Mouse (Mus musculus) MEL (cell line): Measurements from ENCODE around the gene Gm10643. TPM values are rescaled to one million over a fixed set of nuclear protein-coding genes. Genes with fewer than 3 reads are reported as not detected.

Experiments used
- DNase-seq: peaks from one replicate; pipeline ENCODE4 v3.0.0; 2011; ENCODE audit warnings: low read depth, low spot score
- H3K27ac ChIP-seq: 2 replicates; pipeline ENCODE4 v1.5.1; 2012; ENCODE audit warnings: low read depth, mild to moderate bottlenecking, control low read depth, low read length, moderate library complexity; ENCODE audit not compliant: control insufficient read depth
- H3K27me3 ChIP-seq, 2 experiments: fragments of 150-350 bp in 1 of 2; sonication (generic) in 1 of 2; 2 replicates each; pipeline ENCODE4 v1.6.1; 2012; ENCODE audit warnings: low read length in 2 of 2, mild to moderate bottlenecking in 2 of 2, improper control_type of control experiment in 1 of 2, moderate library complexity in 1 of 2; ENCODE audit not compliant: insufficient read depth in 2 of 2, control insufficient read depth in 1 of 2
- H3K36me3 ChIP-seq, 2 experiments: 2 replicates each; pipeline ENCODE4 v1.6.1; 2012 to 2014; ENCODE audit warnings: low read length in 2 of 2, improper control_type of control experiment in 1 of 2, inconsistent platforms in 1 of 2, mild to moderate bottlenecking in 1 of 2; ENCODE audit not compliant: insufficient read depth in 2 of 2, control insufficient read depth in 1 of 2
- H3K4me1 ChIP-seq, 2 experiments: fragments of 150-350 bp in 1 of 2; sonication (generic) in 1 of 2; 2 replicates each; pipeline ENCODE4 v1.6.1; 2012; ENCODE audit warnings: low read length in 2 of 2, improper control_type of control experiment in 1 of 2, mild to moderate bottlenecking in 1 of 2; ENCODE audit not compliant: insufficient read depth in 2 of 2, control insufficient read depth in 1 of 2
- H3K4me3 ChIP-seq, 2 experiments: fragments of 150-350 bp in 1 of 2; sonication (generic) in 1 of 2; 2 replicates each; pipeline ENCODE4 v1.5.1; 2012; ENCODE audit warnings: low read depth in 2 of 2, low read length in 2 of 2, mild to moderate bottlenecking in 2 of 2, moderate library complexity in 2 of 2, control low read depth in 1 of 2, improper control_type of control experiment in 1 of 2; ENCODE audit not compliant: control insufficient read depth in 1 of 2, insufficient read depth in 1 of 2
- H3K79me2 ChIP-seq: 2 replicates; pipeline ENCODE4 v1.6.1; 2012; ENCODE audit warnings: mild to moderate bottlenecking, low read length, moderate library complexity; ENCODE audit not compliant: control insufficient read depth, poor library complexity, insufficient read depth
- H3K9ac ChIP-seq: 2 replicates; pipeline ENCODE4 v1.6.1; 2012; ENCODE audit warnings: low read depth, mild to moderate bottlenecking, control low read depth, low read length, moderate library complexity; ENCODE audit not compliant: control insufficient read depth, poor library complexity, severe bottlenecking
- H3K9me3 ChIP-seq: fragments of 150-350 bp; sonication (generic); replicated peaks from 2 replicates; pipeline ENCODE4 v1.6.1; 2012; ENCODE audit warnings: mild to moderate bottlenecking, low read length, improper control_type of control experiment, moderate library complexity; ENCODE audit not compliant: insufficient read depth
- CHD1 ChIP-seq: IDR thresholded peaks from 2 replicates; pipeline ENCODE4 v1.6.1; 2012; ENCODE audit warnings: low read depth, mild to moderate bottlenecking, inconsistent platforms, low read length, improper control_type of control experiment
- CHD2 ChIP-seq: IDR thresholded peaks from 2 replicates; pipeline ENCODE4 v1.6.1; 2011; ENCODE audit warnings: low read length, improper control_type of control experiment
- CTCF ChIP-seq, 3 experiments: IDR thresholded peaks in 2 of 3; conservative IDR thresholded peaks in 1 of 3; 2 replicates each; pipeline ENCODE4 v1.5.1; 2011 to 2012; ENCODE audit warnings: low read length in 3 of 3, low read depth in 2 of 3, mild to moderate bottlenecking in 2 of 3, improper control_type of control experiment in 1 of 3, inconsistent platforms in 1 of 3, mixed read lengths in 1 of 3, moderate library complexity in 1 of 3; ENCODE audit not compliant: control insufficient read depth in 1 of 3, insufficient read depth in 1 of 3, poor library complexity in 1 of 3, severe bottlenecking in 1 of 3
- ELF1 ChIP-seq: IDR thresholded peaks from 2 replicates; pipeline ENCODE4 v1.6.1; 2014; ENCODE audit warnings: low read depth, mild to moderate bottlenecking, inconsistent platforms, low read length, improper control_type of control experiment, moderate library complexity
- GATA1 ChIP-seq: IDR thresholded peaks from 2 replicates; pipeline ENCODE4 v1.6.1; 2011; ENCODE audit warnings: low read depth, low read length, improper control_type of control experiment
- HCFC1 ChIP-seq: IDR thresholded peaks from 2 replicates; pipeline ENCODE4 v1.6.1; 2012; ENCODE audit warnings: low read depth, mild to moderate bottlenecking, inconsistent platforms, low read length, improper control_type of control experiment, moderate library complexity
- JUND ChIP-seq: IDR thresholded peaks from 2 replicates; pipeline ENCODE4 v1.6.1; 2011; ENCODE audit warnings: low read depth, mild to moderate bottlenecking, improper control_type of control experiment, low read length
- KAT2A ChIP-seq: conservative IDR thresholded peaks from 2 replicates; pipeline ENCODE4 v1.6.1; 2012; ENCODE audit warnings: low read depth, low read length, improper control_type of control experiment, inconsistent platforms
- MAFK ChIP-seq: IDR thresholded peaks from 2 replicates; pipeline ENCODE4 v1.6.1; 2011; ENCODE audit warnings: low read depth, mild to moderate bottlenecking, low read length, improper control_type of control experiment, borderline replicate concordance
- MAX ChIP-seq: IDR thresholded peaks from 2 replicates; pipeline ENCODE4 v1.6.1; 2011; ENCODE audit warnings: low read length, improper control_type of control experiment
- MYB ChIP-seq: IDR thresholded peaks from 2 replicates; pipeline ENCODE4 v1.6.1; 2011; ENCODE audit warnings: mild to moderate bottlenecking, low read depth, low read length, improper control_type of control experiment
- MYC ChIP-seq: IDR thresholded peaks from 2 replicates; pipeline ENCODE4 v1.6.1; 2011; ENCODE audit warnings: low read depth, mild to moderate bottlenecking, low read length, improper control_type of control experiment, moderate library complexity
- NELFE ChIP-seq: IDR thresholded peaks from 2 replicates; pipeline ENCODE4 v1.6.1; 2011; ENCODE audit warnings: low read depth, low read length, improper control_type of control experiment
- NRF1 ChIP-seq: IDR thresholded peaks from 2 replicates; pipeline ENCODE4 v1.6.1; 2014; ENCODE audit warnings: low read depth, mild to moderate bottlenecking, inconsistent platforms, low read length, improper control_type of control experiment, moderate library complexity; ENCODE audit not compliant: poor library complexity, insufficient read depth, severe bottlenecking
- POLR2AphosphoS2 ChIP-seq: IDR thresholded peaks from 2 replicates; pipeline ENCODE4 v1.6.1; 2011; ENCODE audit warnings: low read length, improper control_type of control experiment
- RAD21 ChIP-seq: IDR thresholded peaks from 2 replicates; pipeline ENCODE4 v1.6.1; 2011; ENCODE audit warnings: mild to moderate bottlenecking, low read depth, low read length, improper control_type of control experiment
- TCF12 ChIP-seq: IDR thresholded peaks from 2 replicates; pipeline ENCODE4 v1.6.1; 2014; ENCODE audit warnings: low read depth, mild to moderate bottlenecking, inconsistent platforms, low read length, improper control_type of control experiment, moderate library complexity
- UBTF ChIP-seq: IDR thresholded peaks from 2 replicates; pipeline ENCODE4 v1.6.1; 2012; ENCODE audit warnings: low read depth, mild to moderate bottlenecking, inconsistent platforms, low read length, improper control_type of control experiment, moderate library complexity, borderline replicate concordance; ENCODE audit not compliant: insufficient read depth
- USF1 ChIP-seq: IDR thresholded peaks from 2 replicates; pipeline ENCODE4 v1.6.1; 2014; ENCODE audit warnings: low read depth, mild to moderate bottlenecking, inconsistent platforms, low read length, improper control_type of control experiment, moderate library complexity
- USF2 ChIP-seq, 2 experiments: IDR thresholded peaks; 2 replicates each; pipeline ENCODE4 v1.6.1; 2011 to 2012; ENCODE audit warnings: improper control_type of control experiment in 2 of 2, low read length in 2 of 2, borderline replicate concordance in 1 of 2, inconsistent platforms in 1 of 2, low read depth in 1 of 2, mild to moderate bottlenecking in 1 of 2; ENCODE audit not compliant: insufficient read depth in 1 of 2
- ZC3H11A ChIP-seq: IDR thresholded peaks from 2 replicates; pipeline ENCODE4 v1.6.1; 2012; ENCODE audit warnings: low read depth, mild to moderate bottlenecking, inconsistent platforms, low read length, improper control_type of control experiment
- polyA plus RNA-seq, 2 experiments: library from polyadenylated mRNA; stranded (reverse) in 1 of 2; unstranded in 1 of 2; fragments of >175 nt in 1 of 2; fragments of >200 nt in 1 of 2; gene quantifications; 2 replicates each; pipeline versions ENCODE4 v1.2.1 to v1.2.4; 2012; ENCODE audit warnings: low replicate concordance in 2 of 2, low read depth in 1 of 2; ENCODE audit not compliant: insufficient read length in 2 of 2, insufficient read depth in 1 of 2, missing spikeins in 1 of 2
- total RNA-seq: library from RNA; depleted of rRNA; stranded (reverse); fragments of 300-350 nt; gene quantifications from 2 replicates; pipeline ENCODE4 v1.2.3, GENCODE M21; 2012

The Gm10643 gene
- total and polyA plus RNA-seq, 3 experiments: 0.23 to 0.28 TPM; not detected in 1

DNA sequence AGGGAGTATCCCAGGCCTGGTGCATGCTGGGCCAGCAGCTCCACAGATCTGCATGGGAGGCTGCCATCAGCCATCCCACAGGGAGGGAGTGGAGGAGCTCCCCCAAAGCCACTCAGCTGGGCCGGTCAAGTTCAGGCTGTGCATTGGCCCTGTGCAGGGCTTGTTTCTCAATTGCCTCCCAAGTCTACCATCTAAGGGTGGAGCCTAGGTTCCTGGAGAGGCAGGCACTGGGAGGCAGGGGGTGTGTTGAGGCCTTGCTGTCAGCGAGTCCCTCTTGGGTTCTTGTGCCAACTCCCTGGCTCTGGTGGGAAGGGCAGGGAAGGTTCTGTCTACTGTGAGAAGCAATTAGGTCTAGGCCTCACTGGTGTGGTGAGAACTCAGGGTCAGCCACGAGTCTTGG, 7.0 kb upstream of the Gm10643 start:
- no peak for DNase-seq
- H3K4me1 ChIP-seq: peaks cover 0 to 6% of the 10 kb centered on the region in 2 experiments; a peak in 3 of 4 replicates
- no peak overlapping the region for H3K27ac ChIP-seq
- TF ChIP-seq NRF1 (no peak), HCFC1 (no peak), JUND (no peak), MYC (no peak), MAX (no peak), MYB (no peak), MAFK (no peak), ELF1 (no peak), CTCF (IDR thresholded peaks at IDR 0.05 in 2 of 3, conservative IDR thresholded peaks at IDR 0.05 in 1 of 3; ENCODE audit: control insufficient read depth in 1 of 3, insufficient read depth in 1 of 3, low read depth in 2 of 3, low read length in 3 of 3, poor library complexity in 1 of 3, severe bottlenecking in 1 of 3) (no peak), RAD21 (no peak), UBTF (no peak), NELFE (no peak), USF1 (no peak), CHD2 (no peak), ZC3H11A (no peak), POLR2AphosphoS2 (no peak), KAT2A (no peak), TCF12 (no peak)
- TF ChIP-seq, all 39 proteins: peak for 0
- Histone ChIP-seq H3K79me2 (peaks cover 10% of the 10 kb centered on the region), H3K9ac (no peak overlapping the region), H3K9me3 (no peaks in the 10 kb centered on the region), H3K4me3 (no peak overlapping the region), H3K27me3 (no peaks in the 10 kb centered on the region), H3K36me3 (peaks cover 0 to 6% of the 10 kb centered on the region in 2 experiments; a peak in 1 of 4 replicates)

DNA sequence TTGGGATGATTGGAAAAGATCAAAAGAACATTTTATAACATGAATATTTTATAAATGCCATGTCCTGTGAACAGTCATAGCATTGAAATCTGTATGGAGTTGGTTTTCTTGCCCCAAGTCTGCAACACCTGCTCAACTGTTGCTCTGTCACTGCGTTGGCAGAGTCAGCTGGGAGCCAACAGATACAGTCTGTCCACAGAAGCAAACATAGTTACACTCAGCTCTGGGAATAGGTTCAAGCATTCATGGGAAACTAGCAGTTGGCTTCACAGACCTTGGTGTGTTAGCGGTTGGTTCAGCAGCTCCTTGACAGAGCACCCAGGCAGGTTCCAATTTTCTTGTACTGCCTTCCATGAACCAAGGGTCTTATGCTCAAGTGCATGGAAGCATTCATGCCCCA, 5.7 kb upstream of the Gm10643 start:
- Histone ChIP-seq H3K27me3 (no peaks in the 10 kb centered on the region), H3K9ac (no peak overlapping the region), H3K4me1 (peaks cover 0 to 6% of the 10 kb centered on the region in 2 experiments; a peak in 3 of 4 replicates), H3K79me2 (peaks cover 12% of the 10 kb centered on the region), H3K36me3 (peaks cover 0 to 6% of the 10 kb centered on the region in 2 experiments; a peak in 1 of 4 replicates), H3K27ac (no peak overlapping the region), H3K9me3 (no peaks in the 10 kb centered on the region), H3K4me3 (no peak overlapping the region)
- no peak for TF ChIP-seq USF2 (IDR thresholded peaks at IDR 0.05; ENCODE audit: borderline replicate concordance in 1 of 2, insufficient read depth in 1 of 2, low read depth in 1 of 2, low read length in 2 of 2)
- TF ChIP-seq MYB: no peak
- TF ChIP-seq HCFC1: no peak
- no peak for TF ChIP-seq CHD1
- TF ChIP-seq GATA1: no peak
- DNase-seq: no peak
